Mouse (Mus musculus): Measurements from ENCODE around the gene Sycp3. TPM values are rescaled to one million over a fixed set of nuclear protein-coding genes. Genes with fewer than 3 reads are reported as not detected.
"Not testable (repeated sequence)": the region's sequence is repeated elsewhere in the genome, so short reads cannot be mapped to it uniquely, and the experiment has no call there.

Gene Sycp3
- polyA plus RNA-seq, 1 experiment from 2014 or later = not detected

GRCm38 (mm10) chr10:88451990-88452389 is 7.4 kb upstream of the Sycp3 start:
- no peaks in the 10 kb centered on the region for H3K4me1 ChIP-seq
- H3K27me3 ChIP-seq (replicated peaks) = no peaks in the 10 kb centered on the region
- 84% methylated on average over 6 of the region's 6 CpGs for WGBS
- ATAC-seq (ENCODE audit: low FRiP score) = no peak
- H3K4me2 ChIP-seq = no peak overlapping the region
- no peak overlapping the region for H3K4me3 ChIP-seq (replicated peaks)
- H3K36me3 ChIP-seq = 0 out of 2 replicates have a peak, but pooled peaks cover 2% of the 10 kb centered on the region
- no peak overlapping the region for H3K9ac ChIP-seq (replicated peaks)
- H3K9me3 ChIP-seq (replicated peaks) = no peaks in the 10 kb centered on the region
- no peak overlapping the region for H3K27ac ChIP-seq (replicated peaks)

GRCm38 (mm10) chr10:88457816-88458215 is 1.6 kb upstream of the Sycp3 start:
- Histone ChIP-seq H3K27ac (replicated peaks) (no peak overlapping the region), H3K4me3 (replicated peaks) (no peak overlapping the region), H3K4me1 (no peaks in the 10 kb centered on the region), H3K36me3 (no peaks in the 10 kb centered on the region), H3K27me3 (replicated peaks) (no peaks in the 10 kb centered on the region), H3K4me2 (no peak overlapping the region), H3K9ac (replicated peaks) (no peak overlapping the region), H3K9me3 (replicated peaks) (no peaks in the 10 kb centered on the region)
- 45% methylated on average over 6 of the region's 6 CpGs for WGBS
- no peak for ATAC-seq (ENCODE audit: low FRiP score)

GRCm38 (mm10) chr10:88460122-88460820 is 902 bp downstream of the Sycp3 start:
- no peaks in the 10 kb centered on the region for H3K36me3 ChIP-seq
- H3K27me3 ChIP-seq (replicated peaks) = no peaks in the 10 kb centered on the region
- ATAC-seq (ENCODE audit: low FRiP score) = no peak
- H3K9ac ChIP-seq (replicated peaks) = no peak overlapping the region
- no peaks in the 10 kb centered on the region for H3K9me3 ChIP-seq (replicated peaks)
- H3K4me1 ChIP-seq = no peaks in the 10 kb centered on the region
- H3K4me3 ChIP-seq (replicated peaks) = no peak overlapping the region
- H3K27ac ChIP-seq (replicated peaks) = no peak overlapping the region
- no peak overlapping the region for H3K4me2 ChIP-seq
- 85% methylated on average over 18 of the region's 18 CpGs for WGBS

- WGBS = 93% methylated on average over 10 of the region's 10 CpGs
- not testable (repeated sequence) for H3K27ac ChIP-seq (replicated peaks); ATAC-seq (ENCODE audit: low FRiP score); H3K27me3 ChIP-seq (replicated peaks); H3K36me3 ChIP-seq; H3K4me2 ChIP-seq; H3K4me1 ChIP-seq; H3K4me3 ChIP-seq (replicated peaks); H3K9ac ChIP-seq (replicated peaks); H3K9me3 ChIP-seq (replicated peaks)
Measured at GRCm38 (mm10) chr10:88482866-88483265, 23.5 kb downstream of the Sycp3 start.

- Histone ChIP-seq H3K4me3 (replicated peaks) (no peak overlapping the region), H3K4me1 (peaks cover 7% of the 10 kb centered on the region; the same call in 1 of the 2 replicates), H3K9me3 (replicated peaks) (no peaks in the 10 kb centered on the region), H3K36me3 (peaks cover 11% of the 10 kb centered on the region; the same call in 1 of the 2 replicates), H3K4me2 (no peak overlapping the region), H3K27me3 (replicated peaks) (no peaks in the 10 kb centered on the region), H3K9ac (replicated peaks) (no peak overlapping the region), H3K27ac (replicated peaks) (no peak overlapping the region)
- ATAC-seq (ENCODE audit: low FRiP score) = no peak
- 91% methylated on average over 5 of the region's 5 CpGs for WGBS
Measured at GRCm38 (mm10) chr10:88488629-88489028, 29.3 kb downstream of the Sycp3 start.

GRCm38 (mm10) chr10:88491632-88492031 is 32.3 kb downstream of the Sycp3 start:
- WGBS = 66% methylated on average over 7 of the region's 7 CpGs
- Histone ChIP-seq H3K9me3 (replicated peaks) (no peaks in the 10 kb centered on the region), H3K27me3 (replicated peaks) (no peaks in the 10 kb centered on the region), H3K4me1 (peaks cover 7% of the 10 kb centered on the region; the same call in 1 of the 2 replicates), H3K4me3 (replicated peaks) (no peak overlapping the region), H3K27ac (replicated peaks) (no peak overlapping the region), H3K9ac (replicated peaks) (no peak overlapping the region), H3K4me2 (no peak overlapping the region), H3K36me3 (0 out of 2 replicates have a peak, but pooled peaks cover 2% of the 10 kb centered on the region)
- no peak for ATAC-seq (ENCODE audit: low FRiP score)

GRCm38 (mm10) chr10:88492658-88493057 is 33.3 kb downstream of the Sycp3 start:
- WGBS = 52% methylated on average over 8 of the region's 8 CpGs
- H3K27ac ChIP-seq (replicated peaks) = no peak overlapping the region
- H3K36me3 ChIP-seq = 0 out of 2 replicates have a peak, but pooled peaks cover 2% of the 10 kb centered on the region
- ATAC-seq (ENCODE audit: low FRiP score) = no peak
- H3K4me1 ChIP-seq = peaks cover 7% of the 10 kb centered on the region; the same call in 1 of the 2 replicates
- H3K9ac ChIP-seq (replicated peaks) = no peak overlapping the region
- H3K27me3 ChIP-seq (replicated peaks) = no peaks in the 10 kb centered on the region
- H3K4me2 ChIP-seq = no peak overlapping the region
- H3K9me3 ChIP-seq (replicated peaks) = no peaks in the 10 kb centered on the region
- no peak overlapping the region for H3K4me3 ChIP-seq (replicated peaks)

- Histone ChIP-seq H3K9ac (replicated peaks) (no peak overlapping the region), H3K27ac (replicated peaks) (no peak overlapping the region), H3K27me3 (replicated peaks) (no peaks in the 10 kb centered on the region), H3K9me3 (replicated peaks) (no peaks in the 10 kb centered on the region), H3K36me3 (no peaks in the 10 kb centered on the region), H3K4me3 (replicated peaks) (no peak overlapping the region), H3K4me1 (peaks cover 7% of the 10 kb centered on the region; the same call in 1 of the 2 replicates), H3K4me2 (no peak overlapping the region)
- WGBS = 76% methylated on average over 4 of the region's 4 CpGs
- ATAC-seq (ENCODE audit: low FRiP score) = no peak
Measured at GRCm38 (mm10) chr10:88494959-88495587, 35.7 kb downstream of the Sycp3 start.

- H3K27me3 ChIP-seq (replicated peaks) = no peaks in the 10 kb centered on the region
- ATAC-seq (ENCODE audit: low FRiP score) = no peak
- H3K4me2 ChIP-seq = no peak overlapping the region
- no peak overlapping the region for H3K9ac ChIP-seq (replicated peaks)
- H3K4me3 ChIP-seq (replicated peaks) = no peak overlapping the region
- H3K36me3 ChIP-seq = no peaks in the 10 kb centered on the region
- 60% methylated on average over 11 of the region's 11 CpGs for WGBS
- H3K27ac ChIP-seq (replicated peaks) = no peak overlapping the region
- peaks cover 14% of the 10 kb centered on the region for H3K4me1 ChIP-seq
- no peaks in the 10 kb centered on the region for H3K9me3 ChIP-seq (replicated peaks)
Measured at GRCm38 (mm10) chr10:88496864-88497564, 37.6 kb downstream of the Sycp3 start.

- H3K9me3 ChIP-seq (replicated peaks) = no peaks in the 10 kb centered on the region
- 61% methylated on average over 5 of the region's 5 CpGs for WGBS
- no peaks in the 10 kb centered on the region for H3K36me3 ChIP-seq
- ATAC-seq (ENCODE audit: low FRiP score) = no peak
- no peak overlapping the region for H3K4me2 ChIP-seq
- no peak overlapping the region for H3K4me3 ChIP-seq (replicated peaks)
- peaks cover 17% of the 10 kb centered on the region for H3K4me1 ChIP-seq
- no peak overlapping the region for H3K27ac ChIP-seq (replicated peaks)
- no peak overlapping the region for H3K9ac ChIP-seq (replicated peaks)
- H3K27me3 ChIP-seq (replicated peaks) = no peaks in the 10 kb centered on the region
Measured at GRCm38 (mm10) chr10:88499993-88500392, 40.6 kb downstream of the Sycp3 start.

- Histone ChIP-seq H3K27ac (replicated peaks) (no peak overlapping the region), H3K4me2 (no peak overlapping the region), H3K4me3 (replicated peaks) (no peak overlapping the region), H3K9ac (replicated peaks) (no peak overlapping the region), H3K27me3 (replicated peaks) (no peaks in the 10 kb centered on the region), H3K9me3 (replicated peaks) (no peaks in the 10 kb centered on the region), H3K4me1 (peaks cover 17% of the 10 kb centered on the region), H3K36me3 (no peaks in the 10 kb centered on the region)
- 88% methylated on average over 10 of the region's 10 CpGs for WGBS
- ATAC-seq (ENCODE audit: low FRiP score) = no peak
Measured at GRCm38 (mm10) chr10:88501370-88501769, 42.0 kb downstream of the Sycp3 start.

All from neural tube, embryonic 15.5 days (tissue).